Mouse (Mus musculus) brain, embryonic 14.5 days (tissue): ENCODE data around the gene 2010111I01Rik.

ENCODE experiments used
- CTCF ChIP-seq: fragments of 200-500 bp; IDR thresholded peaks from 2 replicates; pipeline ENCODE4 v1.5.1; 2012; ENCODE audit warnings: inconsistent platforms, mild to moderate bottlenecking, moderate library complexity, borderline replicate concordance; ENCODE audit not compliant: insufficient read depth, insufficient read length; ENCODE audit errors: extremely low read depth
- POLR2A ChIP-seq: fragments of 200-500 bp; IDR thresholded peaks from 2 replicates; pipeline ENCODE4 v1.6.1; 2012; ENCODE audit warnings: mild to moderate bottlenecking, inconsistent platforms, borderline replicate concordance; ENCODE audit not compliant: poor library complexity, insufficient read depth, insufficient read length, severe bottlenecking; ENCODE audit errors: extremely low read depth

GRCm38 (mm10) chr13:63244425-63244824 is 279.7 kb downstream of the 2010111I01Rik start:
- TF ChIP-seq CTCF: no peak
- TF ChIP-seq POLR2A: no peak
